Mouse (Mus musculus) heart, embryonic 11.5 days (tissue): ENCODE measurements around the gene Ntan1. TPM values are rescaled to one million over a fixed set of nuclear protein-coding genes. Genes with fewer than 3 reads are reported as not detected.
A peak's percentile ranks its signal among the peaks of the same experiment; 100 is the strongest.

Experiments used
- ATAC-seq: fragments of 200-750 bp; cut with Nextera tagmentation; replicated peaks from 2 replicates; pipeline ENCODE4 v1.8.0; 2017; ENCODE audit warnings: moderate library complexity; ENCODE audit not compliant: insufficient number of reproducible peaks, low FRiP score, low TSS enrichment
- H3K27ac ChIP-seq: fragments of 300-500 bp; sonication (generic); 2 replicates; pipeline ENCODE4 v1.5.1; 2014; ENCODE audit warnings: mild to moderate bottlenecking, low read depth, low read length
- H3K27me3 ChIP-seq: fragments of 300-500 bp; sonication (generic); 2 replicates; pipeline ENCODE4 v1.6.1; 2014; ENCODE audit warnings: mild to moderate bottlenecking, low read length, mixed read lengths; ENCODE audit not compliant: control insufficient read depth, insufficient read depth
- H3K36me3 ChIP-seq: fragments of 300-500 bp; sonication (generic); 2 replicates; pipeline ENCODE4 v1.6.1; 2014; ENCODE audit warnings: mild to moderate bottlenecking, low read length, moderate library complexity, mixed read lengths; ENCODE audit not compliant: control insufficient read depth, insufficient read depth
- H3K4me1 ChIP-seq: fragments of 300-500 bp; sonication (generic); 2 replicates; pipeline ENCODE4 v1.6.1; 2014; ENCODE audit warnings: low read length; ENCODE audit not compliant: control insufficient read depth, insufficient read depth
- H3K4me2 ChIP-seq: fragments of 300-500 bp; sonication (generic); 2 replicates; pipeline ENCODE4 v1.6.1; 2014; ENCODE audit warnings: mild to moderate bottlenecking, moderate library complexity
- H3K4me3 ChIP-seq: fragments of 300-500 bp; sonication (generic); 2 replicates; pipeline ENCODE4 v1.5.1; 2014; ENCODE audit warnings: low read depth, low read length
- H3K9ac ChIP-seq: fragments of 300-500 bp; sonication (generic); 2 replicates; pipeline ENCODE4 v1.6.1; 2014; ENCODE audit warnings: mild to moderate bottlenecking, low read depth, low read length, moderate library complexity
- H3K9me3 ChIP-seq: fragments of 300-500 bp; sonication (generic); replicated peaks from 2 replicates; pipeline ENCODE4 v1.6.1; 2016; ENCODE audit warnings: low read length; ENCODE audit not compliant: control insufficient read depth
- WGBS: fragments of 180-500 bp; shearing (Covaris S2); extraction: QIAGEN DNeasy Blood & Tissue Kit; methylation state at CpG from one replicate; pipeline ENCODE4 v1.1.7; 2014; ENCODE audit not compliant: insufficient replicate concordance; 5-methylcytosine and 5-hydroxymethylcytosine counted together
- polyA plus RNA-seq: library from polyadenylated mRNA; unstranded; fragments of >200 nt; fragmentation: Nextera tagmentation; extraction: Ambion mirVana; gene quantifications from 2 replicates; pipeline ENCODE4 v1.2.1, GENCODE M21; 2014

Ntan1 gene
- polyA plus RNA-seq, 1 experiment from 2014 or later = 149 TPM

DNA sequence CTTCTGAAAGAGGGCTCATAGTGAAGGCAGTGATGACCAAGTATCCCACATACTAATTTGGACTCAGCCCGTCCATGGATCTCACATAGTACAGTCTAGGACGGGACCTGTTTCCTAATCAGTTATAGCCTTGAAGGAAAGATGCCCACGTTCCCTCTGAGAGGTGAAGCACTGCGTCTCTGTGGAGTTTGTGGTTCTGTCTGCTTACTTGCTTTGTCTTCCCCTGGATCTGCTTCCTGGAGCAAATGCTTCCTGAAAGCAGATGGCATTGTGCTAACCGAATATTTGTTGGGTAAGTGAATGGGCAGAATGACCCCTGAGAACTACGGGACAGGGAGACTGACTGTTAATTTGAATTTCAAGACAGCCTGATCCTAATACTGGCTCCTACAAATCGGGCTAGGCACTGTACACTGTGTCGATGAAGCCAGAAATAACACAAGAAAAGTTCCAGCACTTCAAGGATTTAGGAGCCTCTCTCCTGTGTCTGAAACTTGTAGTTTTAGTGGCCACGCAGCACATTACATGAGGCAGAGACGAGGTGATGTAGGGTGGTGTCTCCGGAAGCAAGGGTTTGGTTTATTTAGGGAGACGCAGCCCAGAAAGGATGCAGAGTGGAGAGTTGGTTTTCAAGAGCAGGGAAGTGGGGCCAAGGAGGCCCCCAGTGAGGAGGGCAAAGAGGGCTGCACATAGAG is 1.3 kb downstream of the Ntan1 start:
- peaks cover 9% of the 10 kb centered on the region for H3K4me1 ChIP-seq
- H3K27me3 ChIP-seq = no peaks in the 10 kb centered on the region
- H3K4me3 ChIP-seq = peak overlapping the region; percentile 72
- H3K9me3 ChIP-seq = no peaks in the 10 kb centered on the region
- peak overlapping the region; percentile 83 for H3K9ac ChIP-seq
- peak overlapping the region; percentile 92 for H3K4me2 ChIP-seq
- H3K27ac ChIP-seq = peak overlapping the region; percentile 94; the same call in 1 of the 2 replicates
- 33% methylated on average over 12 of the region's 12 CpGs for whole genome bisulfite sequencing
- ATAC-seq = no peak
- H3K36me3 ChIP-seq = peaks cover 4% of the 10 kb centered on the region; the same call in 1 of the 2 replicates

DNA sequence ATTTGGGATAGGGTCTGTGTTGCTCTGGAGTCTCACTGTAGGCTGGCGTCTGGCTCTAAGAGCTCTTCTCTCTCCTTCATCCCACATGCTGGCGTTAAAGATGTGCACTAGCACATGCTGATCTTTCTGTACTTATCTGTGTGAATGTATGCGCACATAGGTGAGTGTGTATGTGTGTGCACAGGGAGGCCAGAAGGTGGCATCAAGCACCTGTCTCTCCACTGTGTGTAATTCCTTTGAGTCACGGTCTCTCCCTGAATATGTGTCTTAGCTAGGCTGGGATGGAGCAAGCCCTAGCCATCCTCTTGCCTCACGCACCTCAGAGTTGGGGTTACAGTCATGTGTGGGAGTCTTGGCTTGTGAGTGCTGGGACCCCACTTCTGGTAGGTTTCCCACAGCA is 2.1 kb downstream of the Ntan1 start:
- no peaks in the 10 kb centered on the region for H3K9me3 ChIP-seq
- WGBS = 88% methylated on average over 5 of the region's 5 CpGs
- H3K27ac ChIP-seq = no peak overlapping the region
- no peak for ATAC-seq
- H3K4me1 ChIP-seq = peaks cover 13% of the 10 kb centered on the region
- H3K9ac ChIP-seq = no peak overlapping the region
- H3K4me3 ChIP-seq = no peak overlapping the region
- peak overlapping the region; percentile 92; the same call in 1 of the 2 replicates for H3K4me2 ChIP-seq
- no peaks in the 10 kb centered on the region for H3K27me3 ChIP-seq
- peaks cover 4% of the 10 kb centered on the region; the same call in 1 of the 2 replicates for H3K36me3 ChIP-seq

DNA sequence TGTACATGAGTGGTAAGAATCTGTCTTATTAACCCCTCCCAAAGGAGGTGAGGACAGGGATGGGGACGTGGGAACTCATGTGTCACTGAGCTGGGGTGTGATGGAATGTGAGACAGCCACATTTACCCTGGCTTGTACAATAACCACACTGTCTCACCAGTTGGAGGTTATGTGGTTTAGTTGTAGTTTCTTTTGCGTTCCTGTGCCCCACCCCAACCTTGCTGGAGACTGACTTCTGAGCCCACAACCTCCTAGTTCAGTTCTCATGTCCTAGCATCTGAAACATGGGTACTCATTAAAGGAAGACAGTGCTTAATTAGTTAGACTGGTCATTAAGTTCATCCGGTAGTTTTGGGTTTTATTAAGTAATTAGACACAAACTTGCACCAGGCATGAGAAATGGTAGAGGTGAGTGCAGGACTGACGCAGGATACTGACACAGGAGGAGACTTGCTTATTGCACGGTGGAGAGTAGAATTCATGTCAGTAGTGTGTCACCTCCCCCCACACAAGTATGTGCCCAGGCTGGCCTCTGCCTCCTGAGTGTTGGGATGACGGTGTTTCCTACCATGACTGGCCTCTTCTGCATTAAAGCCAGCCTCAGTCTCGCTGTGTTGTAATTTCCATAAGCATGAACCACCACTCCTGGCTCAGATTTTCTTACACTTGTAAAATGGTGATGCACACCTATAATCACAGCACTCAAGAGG is 7.3 kb downstream of the Ntan1 start:
- Histone ChIP-seq H3K4me3 (no peak overlapping the region), H3K9me3 (no peaks in the 10 kb centered on the region), H3K27ac (no peak overlapping the region), H3K9ac (no peak overlapping the region), H3K27me3 (no peaks in the 10 kb centered on the region), H3K4me2 (no peak overlapping the region), H3K36me3 (peaks cover 23% of the 10 kb centered on the region), H3K4me1 (peaks cover 13% of the 10 kb centered on the region)
- no peak for ATAC-seq
- 63% methylated on average over 7 of the region's 7 CpGs for WGBS

DNA sequence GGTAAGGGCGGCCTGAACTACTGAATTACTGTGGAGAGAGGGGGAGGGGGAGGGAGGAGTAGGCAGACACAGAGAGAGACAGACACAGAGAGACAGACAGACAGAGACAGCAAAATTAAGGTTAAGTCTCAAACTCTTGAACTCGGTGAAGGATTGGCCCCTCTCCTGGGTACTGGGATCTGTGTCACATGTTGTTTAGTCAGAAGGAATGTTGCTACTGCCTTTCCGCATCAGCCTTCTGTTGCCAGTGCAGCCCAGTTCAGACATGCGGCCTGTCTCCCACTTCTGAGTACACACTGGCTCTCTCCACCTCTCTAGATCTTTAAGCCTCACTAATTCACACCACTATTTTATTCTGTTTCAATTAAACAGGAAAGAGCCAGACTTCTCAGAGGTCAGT is 7.9 kb downstream of the Ntan1 start:
- Histone ChIP-seq H3K36me3 (peaks cover 27% of the 10 kb centered on the region), H3K4me2 (no peak overlapping the region), H3K4me1 (peaks cover 13% of the 10 kb centered on the region), H3K27me3 (no peaks in the 10 kb centered on the region), H3K9me3 (no peaks in the 10 kb centered on the region), H3K27ac (no peak overlapping the region), H3K9ac (no peak overlapping the region), H3K4me3 (no peak overlapping the region)
- 79% methylated on average over 4 of the region's 4 CpGs for WGBS
- no peak for ATAC-seq

DNA sequence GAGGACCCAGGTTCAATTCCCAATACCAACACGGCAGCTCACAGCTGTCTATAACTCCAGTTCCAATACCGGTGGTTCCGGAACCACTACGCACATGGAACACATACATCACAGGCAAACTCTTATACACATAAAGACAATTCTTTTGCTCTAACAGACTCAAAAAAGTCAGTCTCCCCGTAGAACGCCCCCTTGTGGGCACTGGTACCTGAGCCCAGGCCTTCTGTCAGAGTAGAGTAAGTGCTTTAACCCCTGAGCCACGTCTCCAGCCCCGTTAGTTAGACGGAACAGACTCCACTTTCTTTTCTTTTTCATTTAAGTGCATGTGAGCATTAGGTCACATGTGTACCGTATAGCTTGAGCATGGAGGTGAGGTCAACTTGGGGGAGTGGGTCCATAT is 11.8 kb downstream of the Ntan1 start:
- Histone ChIP-seq H3K9ac (no peak overlapping the region), H3K4me1 (peaks cover 13% of the 10 kb centered on the region), H3K4me3 (no peak overlapping the region), H3K27ac (no peak overlapping the region), H3K4me2 (no peak overlapping the region), H3K36me3 (peaks cover 42% of the 10 kb centered on the region), H3K9me3 (no peaks in the 10 kb centered on the region), H3K27me3 (no peaks in the 10 kb centered on the region)
- 84% methylated on average over 10 of the region's 10 CpGs for WGBS
- ATAC-seq = no peak

DNA sequence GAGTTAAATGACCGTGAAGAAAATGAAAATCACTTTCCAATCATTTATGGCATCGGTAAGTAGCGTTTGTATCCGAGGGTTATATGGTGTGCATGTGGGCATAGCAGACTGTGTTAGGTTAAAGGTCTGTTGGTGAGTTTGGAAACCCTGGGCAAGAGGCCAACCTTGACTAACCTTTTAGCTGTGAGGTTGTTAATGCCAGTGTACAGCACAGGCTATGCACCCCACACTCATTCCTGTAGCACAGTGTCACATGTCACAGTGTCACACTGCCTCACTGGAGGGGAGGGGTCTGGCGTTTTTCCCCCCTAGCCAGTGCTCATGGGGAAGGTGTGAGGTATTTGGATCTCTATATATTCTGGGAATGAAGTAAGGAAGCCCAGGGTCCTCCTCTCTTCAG is 13.0 kb downstream of the Ntan1 start:
- H3K27me3 ChIP-seq = no peaks in the 10 kb centered on the region
- H3K27ac ChIP-seq = no peak overlapping the region
- H3K4me3 ChIP-seq = no peak overlapping the region
- H3K9me3 ChIP-seq = no peaks in the 10 kb centered on the region
- H3K4me1 ChIP-seq = peaks cover 1% of the 10 kb centered on the region; the same call in 1 of the 2 replicates
- peaks cover 45% of the 10 kb centered on the region for H3K36me3 ChIP-seq
- no peak overlapping the region for H3K9ac ChIP-seq
- no peak for ATAC-seq
- H3K4me2 ChIP-seq = no peak overlapping the region
- WGBS = 88% methylated on average over 5 of the region's 5 CpGs

DNA sequence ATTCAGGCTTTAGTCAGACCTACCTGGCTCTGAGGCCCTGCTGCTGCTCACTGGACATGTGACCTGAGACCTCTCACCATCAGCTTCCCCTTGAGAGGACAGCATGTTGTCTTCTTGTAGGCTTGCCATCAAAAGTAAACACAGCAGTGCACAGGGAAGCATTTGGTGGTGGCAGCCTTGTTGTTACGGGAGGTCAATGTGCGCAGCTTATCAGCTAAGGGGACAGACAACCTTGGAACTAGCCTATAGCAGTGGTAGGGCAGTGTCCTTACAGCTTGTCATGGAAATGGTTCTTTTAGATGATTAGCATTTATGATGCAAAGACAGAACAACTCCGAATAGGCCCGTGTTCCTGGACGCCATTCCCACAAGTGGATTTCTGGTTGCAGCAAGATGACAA is 15.7 kb downstream of the Ntan1 start:
- Histone ChIP-seq H3K9me3 (no peaks in the 10 kb centered on the region), H3K9ac (no peak overlapping the region), H3K4me1 (no peaks in the 10 kb centered on the region), H3K4me2 (no peak overlapping the region), H3K4me3 (no peak overlapping the region), H3K36me3 (peaks cover 50% of the 10 kb centered on the region), H3K27me3 (no peaks in the 10 kb centered on the region), H3K27ac (no peak overlapping the region)
- WGBS = 95% methylated on average over 5 of the region's 5 CpGs
- no peak for ATAC-seq

DNA sequence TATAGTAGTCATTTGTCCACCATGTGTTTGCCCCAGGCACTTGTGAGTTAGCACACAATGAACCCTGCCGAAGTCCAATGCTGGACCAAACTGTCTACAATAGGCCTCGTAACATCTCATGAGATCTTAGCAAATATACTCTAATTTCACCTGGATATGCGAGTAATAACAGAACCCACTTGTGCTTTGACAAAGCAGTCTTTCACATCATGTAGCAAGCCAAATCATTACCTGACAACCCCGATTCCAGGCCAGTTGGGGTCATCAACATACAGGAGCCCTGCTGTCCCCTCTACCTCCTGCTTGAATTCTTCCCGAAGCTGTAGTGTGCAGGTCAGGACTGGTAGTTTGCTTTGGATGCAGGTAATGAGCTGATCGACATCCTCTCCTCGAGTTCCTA is 21.4 kb downstream of the Ntan1 start:
- peaks cover 34% of the 10 kb centered on the region for H3K36me3 ChIP-seq
- no peak for ATAC-seq
- no peaks in the 10 kb centered on the region for H3K4me1 ChIP-seq
- H3K27ac ChIP-seq = no peak overlapping the region
- no peak overlapping the region for H3K9ac ChIP-seq
- 91% methylated on average over 7 of the region's 7 CpGs for WGBS
- H3K4me3 ChIP-seq = no peak overlapping the region
- H3K9me3 ChIP-seq = no peaks in the 10 kb centered on the region
- no peak overlapping the region for H3K4me2 ChIP-seq
- H3K27me3 ChIP-seq = no peaks in the 10 kb centered on the region
